Mouse (Mus musculus) cerebellum, postnatal 25 days (tissue): ENCODE data around the gene Vwa2.

Source experiments
- DNase-seq, 2 experiments: peaks; one replicate each; pipeline ENCODE4 v3.0.0; 2021; ENCODE audit warnings: mixed read lengths in 2 of 2

Vwa2 gene

GRCm38 (mm10) chr19:56949868-56950267 lies 75.8 kb downstream of the Vwa2 start:
- DNase-seq = no peak

GRCm38 (mm10) chr19:56950818-56951217 lies 76.8 kb downstream of the Vwa2 start:
- DNase-seq = peak in 1 of 2 experiments; percentile 34

- no peak for DNase-seq
Observed at GRCm38 (mm10) chr19:56953856-56954255, 79.8 kb downstream of the Vwa2 start.

- no peak for DNase-seq
Observed at GRCm38 (mm10) chr19:56954857-56955256, 80.8 kb downstream of the Vwa2 start.

GRCm38 (mm10) chr19:56955568-56956513 lies 81.8 kb downstream of the Vwa2 start:
- DNase-seq = no peak

GRCm38 (mm10) chr19:56958011-56958410 lies 84.0 kb downstream of the Vwa2 start:
- DNase-seq = no peak

- no peak for DNase-seq
Observed at GRCm38 (mm10) chr19:56958582-56959021, 84.6 kb downstream of the Vwa2 start.

- DNase-seq = no peak
Observed at GRCm38 (mm10) chr19:56959057-56959456, 85.0 kb downstream of the Vwa2 start.

GRCm38 (mm10) chr19:56959601-56960000 lies 85.6 kb downstream of the Vwa2 start:
- DNase-seq = no peak
